Mouse (Mus musculus): Measurements from ENCODE around the gene Fgd5.

The Fgd5 gene

DNA sequence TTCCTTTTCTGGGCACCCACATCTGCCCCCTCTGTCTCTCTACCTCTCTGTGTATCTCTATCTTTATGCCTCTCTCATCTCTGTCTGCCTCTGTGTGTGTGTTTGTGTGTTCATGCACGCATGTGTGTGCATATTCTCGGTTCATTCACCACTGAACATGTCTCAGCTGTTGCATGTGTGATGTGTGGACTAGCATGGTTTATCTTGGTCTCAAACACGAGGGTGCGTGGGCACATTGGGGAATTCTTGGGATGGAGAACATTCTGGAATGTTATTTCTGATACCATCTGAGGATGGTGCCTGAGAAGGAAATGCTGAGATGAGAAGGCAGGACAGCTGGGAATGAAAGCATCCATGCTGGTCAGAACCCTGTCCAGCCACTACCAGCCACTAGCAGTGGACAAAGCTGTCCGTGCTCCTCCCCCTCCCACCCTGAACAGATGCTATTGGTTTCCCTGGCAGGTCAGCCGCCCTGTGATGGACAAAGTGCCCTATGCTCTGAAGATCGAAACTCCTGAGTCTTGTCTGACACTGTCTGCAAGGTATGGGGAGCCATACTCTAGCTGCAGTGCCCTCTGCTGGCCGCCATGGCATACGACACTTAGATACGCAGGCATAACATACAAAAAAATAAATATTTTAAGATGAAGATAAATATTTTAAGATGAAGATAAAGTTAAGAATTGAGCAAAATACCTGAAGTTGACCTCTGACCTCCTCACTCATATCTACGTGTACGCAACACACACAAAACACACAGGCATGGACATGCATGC lies 87.2 kb downstream of the Fgd5 start:
- peak; percentile 57 to 75 for DNase-seq (ENCODE audit: low spot score in 2 of 2)

DNA sequence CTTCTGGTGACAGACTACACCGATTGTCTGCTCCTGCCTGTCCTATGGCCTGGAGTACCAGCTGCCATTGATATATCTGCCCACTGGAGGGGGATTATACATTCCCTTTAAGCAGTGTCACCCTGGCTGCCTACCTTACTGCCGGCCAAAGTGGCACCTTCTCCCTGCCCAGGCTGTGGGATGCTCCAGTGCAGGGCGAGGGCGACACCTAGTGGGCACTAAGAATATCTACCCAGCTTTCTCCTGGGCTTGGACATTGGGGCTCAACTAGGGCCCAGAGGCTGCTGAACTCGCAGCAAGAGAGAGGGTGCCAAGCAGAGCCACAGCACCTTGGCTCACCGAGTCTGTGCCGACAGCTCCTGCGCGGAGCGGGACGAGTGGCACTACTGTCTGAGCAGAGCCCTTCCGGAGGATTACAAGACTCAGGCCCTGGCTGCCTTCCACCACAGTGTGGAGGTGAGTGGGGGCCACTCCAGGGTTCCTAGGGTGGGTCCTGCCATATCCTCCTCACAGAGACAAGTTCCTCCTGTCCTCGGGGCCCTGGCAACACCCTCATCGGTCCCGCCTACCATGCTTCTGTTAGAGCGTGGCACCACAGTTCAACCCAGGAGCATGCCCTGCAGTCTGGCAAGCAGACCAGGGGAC lies 88.6 kb downstream of the Fgd5 start:
- peak; percentile 77 to 81 for DNase-seq (ENCODE audit: low spot score in 2 of 2)

DNA sequence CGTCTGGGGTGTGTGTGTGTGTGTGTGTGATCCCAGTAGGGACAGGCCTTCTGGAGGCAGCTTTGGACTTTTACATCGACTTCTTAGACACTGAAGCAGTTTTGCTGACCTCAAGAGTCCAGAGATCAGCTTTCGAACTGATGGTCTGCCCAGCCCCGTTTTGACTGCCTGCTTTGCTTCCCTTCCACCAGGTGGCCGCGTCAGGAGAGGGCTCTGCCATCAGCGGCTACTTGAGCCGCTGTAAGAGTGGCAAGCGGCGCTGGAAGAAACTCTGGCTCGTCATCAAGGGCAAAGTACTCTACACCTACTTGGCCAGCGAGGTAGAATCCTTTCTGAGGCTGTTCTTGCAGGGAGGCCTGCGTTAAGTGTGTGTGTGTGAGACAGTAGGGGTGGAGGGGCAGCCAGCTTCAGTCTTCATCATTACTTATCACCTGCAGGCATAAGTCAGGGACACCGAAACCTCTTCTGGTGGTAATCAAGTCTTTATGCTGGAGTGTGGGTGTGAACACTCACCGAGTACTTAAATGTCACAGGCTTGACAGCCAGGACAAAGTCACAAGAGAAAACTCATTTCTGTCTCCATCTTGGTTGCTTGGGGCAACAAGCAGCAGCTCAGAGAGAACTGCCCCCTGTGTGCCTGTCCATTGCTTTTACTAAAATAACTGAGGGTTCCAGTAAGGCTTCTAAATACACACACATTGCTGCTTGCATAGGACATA lies 92.6 kb downstream of the Fgd5 start:
- DNase-seq (ENCODE audit: low spot score in 2 of 2) = no peak

DNA sequence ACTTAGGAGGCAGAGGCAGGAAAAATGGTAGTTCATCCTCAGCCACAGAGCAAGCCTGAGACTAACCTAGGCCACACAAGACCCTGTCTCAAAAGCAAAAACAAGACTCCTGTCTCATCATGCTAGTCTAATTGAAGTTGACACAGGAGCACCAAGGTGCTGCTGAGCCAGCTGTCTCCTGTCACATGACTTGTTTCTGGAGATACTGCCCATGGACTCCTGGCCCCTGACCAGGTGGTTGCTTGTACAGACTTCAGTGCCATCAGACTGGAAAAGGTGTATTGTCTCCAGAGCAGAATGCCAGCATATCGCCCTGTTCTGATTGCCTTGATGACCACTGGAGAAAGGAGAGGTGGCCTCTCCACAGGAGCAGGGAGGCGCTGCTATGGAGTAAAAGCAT lies 102.1 kb downstream of the Fgd5 start:
- DNase-seq (ENCODE audit: low spot score in 2 of 2) = no peak

DNA sequence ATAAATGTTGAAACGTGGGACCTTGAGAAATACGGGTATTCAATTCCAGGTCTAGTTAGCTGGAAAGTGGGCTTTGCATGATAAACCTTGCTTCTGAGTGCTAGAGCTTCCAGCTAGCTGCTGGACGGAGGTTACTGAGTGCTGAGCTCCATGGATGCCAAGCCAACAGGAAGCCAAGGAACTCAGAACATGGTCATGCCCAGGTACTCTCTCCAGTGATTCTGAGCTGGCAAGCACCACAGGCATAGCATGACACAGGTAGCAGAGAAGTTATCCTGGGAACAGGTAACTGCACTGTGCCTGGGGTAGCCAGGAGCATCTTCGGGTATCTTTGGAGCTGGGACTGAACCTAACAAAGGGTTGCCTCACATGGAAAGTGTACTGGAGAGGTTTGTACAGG lies 104.1 kb downstream of the Fgd5 start:
- DNase-seq (ENCODE audit: low spot score in 2 of 2) = no peak

DNA sequence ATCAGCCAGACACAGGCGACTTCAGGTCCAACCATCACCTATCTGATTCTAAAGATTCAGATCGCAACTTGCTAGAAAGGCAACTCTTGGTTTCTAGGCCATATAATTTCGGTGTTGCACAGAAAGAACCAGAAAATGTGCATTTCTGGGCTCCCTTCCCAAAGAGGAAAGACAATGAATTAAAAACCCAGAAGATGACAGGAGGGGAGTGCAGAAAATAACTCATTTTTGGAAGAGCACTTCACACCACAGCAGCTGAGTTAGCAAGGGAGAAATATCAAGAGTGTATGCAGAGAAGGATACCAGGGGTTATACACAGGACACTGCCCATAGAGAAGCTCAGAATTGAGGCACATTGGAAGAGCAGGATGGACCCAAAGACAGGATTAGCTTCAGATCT lies 106.3 kb downstream of the Fgd5 start:
- DNase-seq (ENCODE audit: low spot score in 2 of 2) = peak in 1 of 2 experiments; percentile 43

DNA sequence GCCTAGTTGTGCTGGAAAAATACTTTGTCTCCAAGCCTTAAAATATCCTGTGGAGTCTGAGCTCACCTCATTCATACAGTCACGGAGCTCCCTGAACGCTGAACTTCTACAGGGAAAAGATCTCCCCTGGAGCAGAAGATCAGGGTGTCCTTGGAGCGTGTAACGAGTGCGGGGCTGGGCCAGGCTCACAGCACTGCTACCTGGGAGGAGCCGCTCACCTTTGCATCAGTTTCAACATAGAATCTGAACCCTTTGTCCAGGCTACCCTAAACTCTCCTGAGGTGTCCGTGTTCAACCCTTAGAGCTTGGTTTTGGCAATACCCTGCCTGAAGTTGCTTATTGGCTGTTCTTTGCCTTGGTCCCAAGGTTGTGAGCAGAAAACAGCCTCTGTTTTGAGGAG lies 110.5 kb downstream of the Fgd5 start:
- DNase-seq (ENCODE audit: low spot score in 2 of 2) = peak in 1 of 2 experiments; percentile 25

DNA sequence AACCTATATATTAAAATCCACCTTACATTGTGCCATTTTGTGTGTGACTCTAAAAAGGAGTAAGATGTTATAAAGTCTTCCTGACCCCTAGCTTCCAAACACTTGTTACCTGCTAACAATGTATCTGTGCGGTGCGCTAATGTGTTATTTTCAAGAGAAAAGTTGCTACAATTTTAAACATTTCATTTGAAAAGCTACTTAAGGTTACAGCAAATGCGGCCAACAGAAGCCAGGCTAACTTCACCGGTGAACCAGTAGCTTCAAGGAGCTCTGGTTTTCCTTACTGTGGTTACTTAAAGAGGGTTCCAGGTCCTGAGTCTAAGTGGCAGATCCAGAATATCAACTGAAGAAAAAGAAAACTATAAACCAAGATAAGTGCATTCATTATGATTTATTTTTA lies 111.3 kb downstream of the Fgd5 start:
- DNase-seq (ENCODE audit: low spot score in 2 of 2) = no peak

DNA sequence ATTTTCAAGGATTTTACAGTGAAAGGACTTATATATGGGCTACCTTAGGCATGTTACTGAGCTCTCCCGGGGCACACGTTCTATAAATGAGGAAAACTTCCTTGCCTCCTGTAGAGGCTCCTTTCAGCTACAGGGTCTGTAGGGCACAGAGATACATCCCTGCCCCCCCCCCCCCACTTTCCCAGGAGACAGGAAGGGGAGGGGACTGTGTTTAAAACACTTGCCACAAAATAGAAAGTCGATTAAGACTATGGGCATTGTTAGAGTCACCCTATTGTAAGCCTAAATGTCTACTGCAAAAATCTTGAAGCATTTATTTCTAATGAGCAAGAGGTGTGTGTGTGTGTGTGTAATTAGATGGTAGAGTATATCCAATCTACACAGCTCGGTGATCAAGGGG lies 111.8 kb downstream of the Fgd5 start:
- DNase-seq (ENCODE audit: low spot score in 2 of 2) = no peak

DNA sequence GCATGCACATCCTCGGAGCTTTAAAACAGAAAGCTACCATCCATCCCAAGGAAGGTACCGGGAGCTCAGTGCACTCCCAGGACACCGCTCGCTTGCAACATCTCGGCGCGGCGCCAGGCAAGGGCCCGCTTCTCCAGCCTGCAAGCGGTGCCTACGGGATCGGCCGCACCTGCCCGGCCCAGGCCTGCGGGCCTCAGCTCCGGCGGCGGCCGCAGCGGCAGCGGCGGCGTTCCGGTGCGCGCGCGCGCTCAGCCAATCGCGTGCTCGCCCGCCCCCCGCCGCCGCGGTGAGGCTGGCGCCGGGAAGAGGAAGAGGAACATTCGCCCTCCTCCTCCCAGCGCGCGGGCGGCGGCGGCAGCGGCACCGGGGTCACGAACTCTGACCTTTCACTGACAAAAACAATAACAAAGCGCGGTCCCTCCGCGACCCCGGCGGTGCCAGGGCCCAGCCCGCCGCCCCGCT lies 112.5 kb downstream of the Fgd5 start, which contains the start of gene Nr2c2:
TSS of gene Nr2c2 (plus strand) at position 261 of the 462 bp plus-strand sequence.
- peak; percentile 92 to 93 for DNase-seq (ENCODE audit: low spot score in 2 of 2)

DNA sequence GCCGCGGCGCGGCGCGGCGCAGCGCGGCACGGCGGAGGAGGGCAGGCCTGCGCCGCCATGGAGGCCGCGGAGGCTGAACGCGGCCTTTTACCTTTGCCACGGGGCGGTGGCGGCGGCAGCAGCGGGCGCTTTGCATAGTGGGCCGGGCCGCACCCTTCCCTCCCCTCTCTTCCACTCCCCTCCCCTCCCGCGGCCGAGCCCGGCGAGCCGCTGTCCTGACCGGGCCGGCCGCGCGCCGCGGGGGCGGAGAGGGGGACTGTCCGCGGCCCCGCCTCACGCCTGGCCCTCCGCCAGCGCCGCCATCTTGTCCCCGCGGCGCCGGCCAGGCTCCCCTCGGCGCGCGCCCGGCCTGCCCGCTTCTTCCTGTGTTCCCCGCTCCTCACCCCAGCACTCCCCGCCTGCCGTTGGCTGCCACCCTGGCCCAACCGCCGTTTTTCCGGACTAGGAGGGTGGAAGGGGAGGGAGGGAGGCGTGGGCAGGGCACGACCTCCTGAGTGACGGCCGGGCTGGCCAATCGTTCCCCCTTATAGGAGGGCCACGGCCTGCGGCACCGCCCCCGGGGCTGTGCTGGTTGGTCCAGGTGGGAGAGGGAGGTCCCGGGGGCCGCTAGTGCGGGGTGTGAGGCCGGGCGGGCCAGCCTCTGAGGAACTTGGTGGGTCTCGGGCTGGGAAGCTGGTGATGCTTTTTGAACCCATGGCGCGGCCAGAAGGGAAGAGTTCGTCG lies 113.2 kb downstream of the Fgd5 start:
- DNase-seq (ENCODE audit: low spot score in 2 of 2) = peak; percentile 99 to 100

DNA sequence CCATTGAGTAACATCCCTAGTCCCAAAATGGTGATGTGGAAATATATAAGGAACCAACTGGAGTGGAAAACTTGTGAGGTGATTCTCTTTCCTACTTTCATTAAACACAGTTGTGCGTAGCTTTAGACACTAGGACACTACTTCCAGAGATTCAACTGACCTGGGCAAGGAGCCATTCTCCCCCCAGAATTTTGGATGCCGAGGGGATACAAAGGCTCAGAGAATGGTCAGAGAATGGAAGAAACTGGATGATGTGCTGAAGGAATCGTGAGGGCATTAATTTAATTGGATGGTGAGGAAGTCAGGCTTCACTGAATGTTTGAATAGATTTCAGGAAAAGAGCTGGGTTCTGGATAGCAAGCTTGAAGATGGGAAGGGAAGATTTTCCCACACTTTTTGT lies 114.1 kb downstream of the Fgd5 start:
- DNase-seq (ENCODE audit: low spot score in 2 of 2) = no peak

DNA sequence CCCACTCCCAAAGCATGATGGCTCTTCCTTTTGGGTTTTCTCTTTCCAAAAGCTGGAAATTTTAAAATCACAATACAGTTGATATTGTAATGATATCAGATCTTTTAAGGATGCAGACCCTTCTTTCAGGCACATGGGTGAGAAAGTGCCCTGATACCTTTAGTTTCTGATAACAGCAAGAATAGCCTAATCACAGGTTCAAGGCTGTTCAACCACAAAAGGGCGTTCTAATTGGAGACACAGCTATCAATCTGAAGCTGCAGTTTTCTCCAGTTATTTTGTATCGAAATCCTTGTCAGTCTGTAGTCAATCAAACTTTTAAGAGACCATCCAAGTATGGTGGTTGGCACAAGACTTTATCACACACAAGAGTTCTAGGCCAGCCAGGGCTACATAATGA lies 115.2 kb downstream of the Fgd5 start:
- DNase-seq (ENCODE audit: low spot score in 2 of 2) = no peak

DNA sequence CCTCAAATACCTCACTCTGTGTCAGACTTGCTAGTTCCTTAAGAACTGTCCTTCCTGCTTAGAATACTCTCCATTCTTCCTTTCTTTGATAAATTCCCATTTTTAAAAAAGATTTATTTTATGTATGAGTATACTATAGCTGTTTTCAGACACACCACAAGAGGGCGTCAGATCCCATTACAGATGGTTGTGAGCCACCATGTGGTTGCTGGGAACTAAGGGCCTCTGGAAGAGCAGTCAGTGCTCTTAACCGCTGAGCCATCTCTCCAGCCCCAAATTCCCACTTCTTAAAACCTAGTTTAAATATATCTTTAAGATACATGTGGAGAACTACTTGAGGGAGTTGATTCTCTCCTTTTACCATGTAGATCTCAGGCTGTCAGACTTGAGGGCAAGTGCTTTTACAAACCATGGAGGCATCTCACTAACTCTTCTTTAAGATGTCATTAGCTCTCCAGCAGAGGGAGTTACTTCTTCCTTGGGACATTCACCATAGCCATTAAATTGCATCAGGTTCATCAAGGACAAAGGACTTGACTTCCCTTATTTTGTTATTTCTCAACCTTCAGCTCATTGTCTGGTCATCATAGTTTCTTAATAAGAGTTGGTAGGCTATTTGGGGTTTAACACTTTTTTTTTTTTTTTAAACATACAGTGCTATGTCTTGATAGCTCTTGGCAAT lies 122.1 kb downstream of the Fgd5 start:
- no peak for DNase-seq (ENCODE audit: low spot score in 2 of 2)

DNA sequence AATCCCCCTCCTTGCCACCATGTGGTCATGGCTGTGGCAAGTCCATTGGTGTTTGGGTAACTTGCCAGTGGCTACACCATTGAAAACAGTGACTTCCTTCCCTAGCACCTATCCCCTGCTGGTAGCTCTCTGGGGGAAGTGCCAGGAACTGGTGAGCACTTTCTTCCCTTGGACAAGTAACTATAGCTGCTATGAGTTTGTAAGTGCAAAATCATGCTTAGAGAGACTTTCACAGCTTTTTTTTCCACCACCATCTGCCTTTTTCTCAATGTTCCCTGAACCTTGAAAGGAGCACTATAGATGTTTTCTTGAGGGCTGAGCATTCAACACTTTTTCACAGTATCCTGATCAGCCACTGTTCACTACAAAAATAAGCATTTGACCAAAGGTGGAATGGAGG lies 145.9 kb downstream of the Fgd5 start:
- DNase-seq (ENCODE audit: low spot score in 2 of 2) = peak in 1 of 2 experiments; percentile 33

Data from right cerebral cortex, postnatal 10 days (tissue).